Mouse (Mus musculus) 3T3-L1 (cell line): ENCODE results near the gene Tmem63a.

Source experiments
- DNase-seq: peaks from one replicate; pipeline ENCODE4 v3.0.0-alpha.2; 2015; ENCODE audit warnings: low read depth, low spot score

Tmem63a gene

GRCm38 (mm10) chr1:180958797-180959196 is 16.7 kb downstream of the Tmem63a start:
- no peak for DNase-seq

GRCm38 (mm10) chr1:180965786-180966185 is 23.6 kb downstream of the Tmem63a start:
- DNase-seq: no peak

- DNase-seq: peak; percentile 88
Observed at GRCm38 (mm10) chr1:180966542-180966941, 24.4 kb downstream of the Tmem63a start.

DNA sequence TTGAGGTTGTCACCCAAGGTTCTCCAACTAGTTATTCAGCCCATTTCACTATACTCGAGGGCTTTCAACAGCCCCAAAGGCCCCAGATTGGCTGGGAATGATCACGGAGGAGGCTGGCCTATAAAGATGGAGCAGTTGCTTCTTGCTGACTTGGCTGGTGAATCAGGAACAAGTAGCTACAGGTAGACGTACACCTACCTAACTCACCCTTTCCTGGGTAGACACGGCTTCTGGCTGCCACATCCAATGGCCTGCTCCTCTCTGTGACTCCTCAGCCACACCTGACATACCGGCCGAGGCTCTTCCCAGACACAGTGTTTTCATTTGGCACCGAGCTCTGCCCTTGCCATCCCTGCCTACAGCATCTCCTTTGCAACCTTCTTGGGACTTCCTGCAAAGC is 25.1 kb downstream of the Tmem63a start:
- no peak for DNase-seq

DNA sequence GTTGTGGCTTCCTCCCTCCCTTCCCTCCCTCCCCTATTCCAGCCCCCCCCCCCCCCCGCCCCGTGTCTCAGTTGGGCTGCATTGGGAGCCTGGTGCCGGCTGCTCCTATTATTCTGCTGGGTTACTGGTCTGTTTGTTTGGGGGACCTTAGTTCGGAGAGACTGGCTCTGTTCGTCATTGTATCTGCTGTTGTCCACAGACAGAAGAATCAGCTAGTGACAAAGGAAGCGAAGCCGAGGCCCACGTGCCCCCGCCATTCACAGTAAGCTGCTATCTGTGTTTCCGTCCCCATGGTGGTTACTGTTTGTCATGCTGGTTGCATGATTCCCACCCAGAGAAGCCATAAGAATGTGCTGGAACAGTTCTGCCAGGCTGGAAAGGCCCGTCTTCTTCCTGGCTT is 30.8 kb downstream of the Tmem63a start:
- no peak for DNase-seq

DNA sequence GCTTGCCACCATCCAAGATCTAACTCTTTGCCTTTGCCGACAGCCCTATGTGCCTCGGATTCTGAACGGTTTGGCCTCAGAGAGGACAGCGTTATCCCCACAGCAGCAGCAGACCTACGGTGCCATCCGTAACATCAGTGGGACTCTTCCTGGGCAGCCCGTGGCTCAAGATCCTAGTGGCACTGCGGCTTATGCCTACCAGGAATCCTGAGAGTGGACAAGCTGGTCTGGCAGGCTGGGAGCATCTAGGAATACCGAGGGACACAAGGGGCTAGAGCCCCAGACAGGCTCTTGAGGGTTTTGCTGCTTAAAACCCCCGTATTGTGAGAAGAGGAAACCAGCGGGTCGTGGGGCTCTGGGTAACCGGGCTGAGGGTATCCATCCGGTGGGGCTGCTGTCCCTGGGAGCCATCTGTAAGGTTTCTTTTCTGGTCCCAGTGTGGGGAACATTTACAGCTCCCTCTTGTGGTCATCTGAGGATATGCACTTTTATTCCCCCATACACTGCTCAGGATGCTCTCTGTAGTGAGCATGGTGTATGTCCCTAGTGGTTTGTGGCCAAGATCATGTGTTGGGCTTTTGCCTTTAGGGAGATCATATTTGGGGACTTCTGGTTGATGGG is 32.1 kb downstream of the Tmem63a start:
- DNase-seq: peak; percentile 85

DNA sequence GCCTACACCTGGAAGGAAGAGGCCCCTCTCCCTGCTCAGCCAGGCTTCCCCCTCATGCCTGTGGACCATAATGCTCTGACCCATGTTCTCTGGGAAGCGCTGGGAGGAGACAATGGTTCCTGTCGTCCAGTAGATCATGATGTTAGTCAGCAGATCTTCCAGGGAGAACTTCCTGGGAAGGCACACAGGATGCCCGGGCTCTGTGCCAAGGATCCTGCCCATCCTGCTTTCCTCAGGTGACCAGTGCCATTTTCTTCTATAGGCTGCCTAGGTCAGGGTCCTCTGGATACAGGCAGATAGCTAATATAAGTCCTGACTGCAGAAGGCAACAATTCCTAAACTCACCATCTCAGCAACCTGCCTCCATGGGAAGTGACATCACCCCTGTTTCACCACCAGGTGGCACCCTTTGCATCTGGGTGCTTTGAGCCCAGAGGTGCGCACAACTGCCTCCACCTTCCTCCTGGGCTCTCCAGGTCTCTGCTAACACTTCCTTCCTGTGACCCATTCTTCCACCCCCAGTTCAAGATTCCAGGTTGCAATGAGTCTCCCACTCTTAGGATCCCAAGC is 34.1 kb downstream of the Tmem63a start:
- peak; percentile 71 for DNase-seq

GRCm38 (mm10) chr1:180979484-180980251 is 37.5 kb downstream of the Tmem63a start:
- DNase-seq: no peak

- no peak for DNase-seq
Observed at GRCm38 (mm10) chr1:180980464-180980863, 38.3 kb downstream of the Tmem63a start.

GRCm38 (mm10) chr1:180981298-180982046 is 39.3 kb downstream of the Tmem63a start:
- peak; percentile 41 for DNase-seq

- DNase-seq: no peak
Observed at GRCm38 (mm10) chr1:180986701-180987100, 44.6 kb downstream of the Tmem63a start.

DNA sequence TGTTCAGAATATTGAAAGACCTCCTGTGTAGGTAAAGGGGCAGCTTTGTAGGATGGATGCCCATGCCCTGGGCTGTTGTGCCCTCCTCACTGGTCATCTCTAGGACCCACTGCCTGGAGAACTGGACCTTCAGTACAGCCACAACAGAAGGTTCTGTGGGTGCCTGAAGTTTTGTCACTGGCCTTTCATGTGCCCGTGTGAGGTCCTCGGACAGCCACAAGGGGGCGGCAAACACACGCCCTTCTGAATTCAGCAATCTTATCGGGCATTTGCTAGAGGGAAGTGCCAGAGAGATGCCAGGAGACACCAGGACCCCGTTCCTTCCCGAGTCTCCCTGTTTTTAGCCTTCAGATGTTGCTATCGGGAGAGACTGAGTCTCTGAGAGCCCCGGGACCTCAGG is 45.6 kb downstream of the Tmem63a start:
- DNase-seq: peak; percentile 86

GRCm38 (mm10) chr1:180990671-180991070 is 48.5 kb downstream of the Tmem63a start:
- no peak for DNase-seq

- DNase-seq: peak; percentile 84
Observed at GRCm38 (mm10) chr1:180992142-180992541, 50.0 kb downstream of the Tmem63a start.

- no peak for DNase-seq
Observed at GRCm38 (mm10) chr1:181000501-181001092, 58.5 kb downstream of the Tmem63a start.

DNA sequence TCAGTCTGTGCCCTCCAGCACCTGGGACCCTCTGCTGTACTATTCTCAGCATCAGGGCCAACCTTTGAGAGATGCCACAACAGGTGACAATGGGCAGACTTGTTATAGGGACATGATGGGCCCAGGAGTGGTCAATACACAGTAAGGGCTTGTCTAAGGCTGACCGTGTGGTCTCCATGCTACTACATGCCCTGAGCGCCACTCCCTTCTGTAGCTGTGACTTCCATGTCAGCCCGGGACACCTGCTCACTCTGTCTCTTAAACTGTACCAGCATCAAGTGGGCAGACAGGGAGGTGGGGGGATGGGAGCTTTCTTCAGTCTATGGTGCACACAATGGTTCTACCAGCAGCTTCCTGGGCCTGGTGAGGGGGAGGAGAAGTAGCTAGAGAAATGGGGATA is 59.1 kb downstream of the Tmem63a start:
- no peak for DNase-seq

GRCm38 (mm10) chr1:181001621-181002020 is 59.5 kb downstream of the Tmem63a start:
- DNase-seq: no peak

GRCm38 (mm10) chr1:181003790-181004189 is 61.6 kb downstream of the Tmem63a start:
- DNase-seq: no peak

- no peak for DNase-seq
Observed at GRCm38 (mm10) chr1:181005331-181005730, 63.2 kb downstream of the Tmem63a start.

GRCm38 (mm10) chr1:181007831-181008230 is 65.7 kb downstream of the Tmem63a start:
- no peak for DNase-seq

DNA sequence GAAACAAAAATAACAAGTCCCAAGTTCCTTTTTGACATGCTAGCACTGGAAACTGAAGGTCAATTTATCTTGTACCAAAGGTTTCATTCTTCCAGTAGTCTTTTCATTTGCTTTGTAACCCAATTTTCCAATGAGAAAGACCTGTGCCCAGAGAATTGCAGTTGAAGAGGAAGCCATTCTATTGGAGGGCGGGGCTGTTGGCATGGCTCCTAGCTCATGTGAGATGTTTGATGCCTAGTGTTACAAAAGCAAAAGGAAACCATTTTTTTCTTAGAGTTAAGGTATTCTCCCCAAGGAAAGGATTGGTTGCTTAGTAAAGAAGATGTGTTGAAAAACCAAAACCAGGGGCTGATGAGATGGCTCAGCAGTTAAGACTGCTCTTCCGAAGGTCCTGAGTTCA is 66.1 kb downstream of the Tmem63a start:
- peak; percentile 59 for DNase-seq
